Mouse (Mus musculus): ENCODE data around the gene Chat. TPM values are rescaled to one million over a fixed set of nuclear protein-coding genes. Genes with fewer than 3 reads are reported as not detected.
A peak's percentile ranks its signal among the peaks of the same experiment; 100 is the strongest.
"Not testable (repeated sequence)": the region's sequence is repeated elsewhere in the genome, so short reads cannot be mapped to it uniquely, and the experiment has no call there.

Gene Chat
- polyA plus RNA-seq, 1 experiment from 2014 or later: not detected

DNA sequence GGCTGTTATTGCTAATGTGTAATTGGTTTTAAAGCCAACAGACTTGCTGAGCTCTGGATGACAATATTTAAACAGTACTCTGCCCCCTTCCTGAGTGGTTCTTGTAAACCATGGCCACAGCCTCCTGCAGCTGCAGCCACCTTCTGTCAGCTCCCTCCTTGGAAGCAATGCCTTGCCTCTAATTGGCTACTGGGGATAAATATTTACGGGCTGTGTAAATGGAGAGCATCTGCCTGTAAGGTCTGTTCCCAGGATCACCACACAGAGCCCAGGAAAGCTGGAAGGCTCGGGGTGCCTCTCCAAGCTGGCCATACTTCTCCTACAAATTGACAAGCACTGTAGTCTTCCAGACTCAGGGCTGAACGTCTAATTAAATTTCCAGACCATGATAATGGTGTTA, 26.0 kb downstream of the Chat start:
- ATAC-seq: no peak
- H3K9ac ChIP-seq: no peak overlapping the region
- H3K9me3 ChIP-seq (replicated peaks): no peaks in the 10 kb centered on the region
- H3K36me3 ChIP-seq: no peaks in the 10 kb centered on the region
- WGBS (ENCODE audit: insufficient replicate concordance): 32% methylated on average over 3 of the region's 3 CpGs
- peaks cover 30% of the 10 kb centered on the region; the same call in 1 of the 2 replicates for H3K27me3 ChIP-seq (replicated peaks)
- H3K4me3 ChIP-seq: no peak overlapping the region
- no peak overlapping the region for H3K27ac ChIP-seq
- H3K4me1 ChIP-seq: no peaks in the 10 kb centered on the region
- no peak overlapping the region for H3K4me2 ChIP-seq

- Histone ChIP-seq H3K27me3 (replicated peaks) (peaks cover 26% of the 10 kb centered on the region; the same call in 1 of the 2 replicates), H3K4me3 (no peak overlapping the region), H3K9ac (no peak overlapping the region), H3K9me3 (replicated peaks) (no peaks in the 10 kb centered on the region), H3K27ac (no peak overlapping the region), H3K36me3 (no peaks in the 10 kb centered on the region), H3K4me1 (no peaks in the 10 kb centered on the region), H3K4me2 (no peak overlapping the region)
- no peak for ATAC-seq
- 50% methylated on average over 5 of the region's 5 CpGs for WGBS (ENCODE audit: insufficient replicate concordance)
Observed at GRCm38 (mm10) chr14:32439316-32439715, 26.5 kb downstream of the Chat start.

- H3K36me3 ChIP-seq: no peaks in the 10 kb centered on the region
- H3K27me3 ChIP-seq (replicated peaks): 0 out of 2 replicates have a peak, but pooled peaks cover 13% of the 10 kb centered on the region
- no peaks in the 10 kb centered on the region for H3K9me3 ChIP-seq (replicated peaks)
- no peak for ATAC-seq
- 46% methylated on average over 5 of the region's 5 CpGs for WGBS (ENCODE audit: insufficient replicate concordance)
- H3K4me1 ChIP-seq: no peaks in the 10 kb centered on the region
- H3K4me3 ChIP-seq: no peak overlapping the region
- no peak overlapping the region for H3K4me2 ChIP-seq
- no peak overlapping the region for H3K27ac ChIP-seq
- no peak overlapping the region for H3K9ac ChIP-seq
Observed at GRCm38 (mm10) chr14:32437352-32437793, 28.4 kb downstream of the Chat start.

GRCm38 (mm10) chr14:32429030-32429602, 36.7 kb downstream of the Chat start:
- H3K4me1 ChIP-seq: no peaks in the 10 kb centered on the region
- no peak overlapping the region for H3K4me2 ChIP-seq
- H3K9ac ChIP-seq: no peak overlapping the region
- no peak overlapping the region for H3K4me3 ChIP-seq
- ATAC-seq: no peak
- H3K36me3 ChIP-seq: no peaks in the 10 kb centered on the region
- no peaks in the 10 kb centered on the region for H3K9me3 ChIP-seq (replicated peaks)
- no peak overlapping the region for H3K27ac ChIP-seq
- WGBS (ENCODE audit: insufficient replicate concordance): 51% methylated on average over 8 of the region's 8 CpGs
- 0 out of 2 replicates have a peak, but pooled peaks cover 6% of the 10 kb centered on the region for H3K27me3 ChIP-seq (replicated peaks)

DNA sequence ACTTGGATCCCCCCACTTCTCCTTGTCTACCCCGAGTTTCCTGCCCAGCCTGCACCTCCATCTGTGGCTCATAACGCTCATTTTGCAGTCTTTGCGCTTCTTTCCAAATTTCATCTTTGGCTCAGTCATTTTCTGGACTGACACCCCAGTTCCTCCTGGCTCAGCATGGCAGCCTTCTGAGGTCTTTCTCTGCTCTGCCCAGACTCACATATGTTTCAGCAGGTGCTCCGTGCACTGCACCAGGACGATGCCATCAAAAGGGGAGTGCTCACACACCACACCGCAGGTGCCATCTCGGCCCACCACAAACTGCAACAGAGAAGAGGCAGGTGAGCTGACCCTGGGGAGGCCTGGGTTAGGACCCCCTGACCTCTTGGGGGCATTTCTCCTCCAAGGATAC, 41.8 kb downstream of the Chat start:
- Histone ChIP-seq H3K4me1 (no peaks in the 10 kb centered on the region), H3K36me3 (no peaks in the 10 kb centered on the region), H3K27me3 (replicated peaks) (peaks cover 12% of the 10 kb centered on the region), H3K4me2 (no peak overlapping the region), H3K4me3 (no peak overlapping the region), H3K9me3 (replicated peaks) (no peaks in the 10 kb centered on the region), H3K9ac (no peak overlapping the region), H3K27ac (no peak overlapping the region)
- no peak for ATAC-seq
- 75% methylated on average over 7 of the region's 7 CpGs for WGBS (ENCODE audit: insufficient replicate concordance)

DNA sequence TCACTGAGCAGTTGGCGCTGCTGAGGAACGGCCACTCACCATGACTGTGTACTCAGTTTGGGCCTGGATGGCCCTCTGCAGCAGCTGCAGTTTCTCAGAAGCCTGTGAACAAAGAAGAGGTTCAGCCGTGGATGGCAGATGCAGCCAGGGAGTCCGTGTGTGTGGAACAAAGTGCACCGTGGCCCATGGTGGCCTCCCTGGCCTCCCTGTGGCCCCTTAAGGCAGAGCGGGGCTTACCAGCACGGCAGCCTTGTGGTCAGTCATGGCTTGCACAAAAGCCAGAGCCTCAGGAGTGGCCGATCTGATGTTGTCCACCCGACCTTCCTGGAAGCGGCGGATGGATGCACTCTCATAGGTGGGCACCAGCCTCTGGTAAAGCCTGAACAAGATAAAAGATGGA, 47.0 kb downstream of the Chat start:
- no peak for ATAC-seq
- Histone ChIP-seq H3K27me3 (replicated peaks) (peaks cover 10% of the 10 kb centered on the region), H3K27ac (no peak overlapping the region), H3K4me3 (no peak overlapping the region), H3K4me1 (no peaks in the 10 kb centered on the region), H3K4me2 (no peak overlapping the region), H3K9me3 (replicated peaks) (no peaks in the 10 kb centered on the region), H3K36me3 (no peaks in the 10 kb centered on the region), H3K9ac (no peak overlapping the region)
- WGBS (ENCODE audit: insufficient replicate concordance): 73% methylated on average over 11 of the region's 11 CpGs

DNA sequence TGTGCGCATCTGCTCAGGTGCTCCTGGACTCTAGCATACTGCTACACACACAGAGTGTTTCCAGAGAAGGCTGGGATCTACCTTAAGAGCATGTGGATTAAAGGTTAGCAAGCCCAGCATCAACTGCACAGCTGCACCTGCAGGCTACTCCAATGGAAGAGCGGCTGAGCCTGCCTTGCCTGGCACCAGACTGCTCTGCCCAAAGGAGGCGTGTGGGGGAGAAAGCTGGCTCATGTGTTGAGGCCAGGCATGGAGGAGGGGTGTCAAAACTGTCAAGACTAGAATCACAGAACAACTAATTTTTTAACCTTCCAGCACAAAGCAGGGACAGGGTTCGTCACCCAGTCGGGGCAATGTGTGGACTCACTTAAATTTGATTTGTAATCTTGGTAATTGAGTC, 53.7 kb downstream of the Chat start:
- Histone ChIP-seq H3K9ac (no peak overlapping the region), H3K27me3 (replicated peaks) (no peaks in the 10 kb centered on the region), H3K4me1 (no peaks in the 10 kb centered on the region), H3K9me3 (replicated peaks) (no peaks in the 10 kb centered on the region), H3K4me3 (no peak overlapping the region), H3K27ac (no peak overlapping the region), H3K36me3 (no peaks in the 10 kb centered on the region), H3K4me2 (no peak overlapping the region)
- WGBS (ENCODE audit: insufficient replicate concordance): 76% methylated on average over 5 of the region's 5 CpGs
- no peak for ATAC-seq

DNA sequence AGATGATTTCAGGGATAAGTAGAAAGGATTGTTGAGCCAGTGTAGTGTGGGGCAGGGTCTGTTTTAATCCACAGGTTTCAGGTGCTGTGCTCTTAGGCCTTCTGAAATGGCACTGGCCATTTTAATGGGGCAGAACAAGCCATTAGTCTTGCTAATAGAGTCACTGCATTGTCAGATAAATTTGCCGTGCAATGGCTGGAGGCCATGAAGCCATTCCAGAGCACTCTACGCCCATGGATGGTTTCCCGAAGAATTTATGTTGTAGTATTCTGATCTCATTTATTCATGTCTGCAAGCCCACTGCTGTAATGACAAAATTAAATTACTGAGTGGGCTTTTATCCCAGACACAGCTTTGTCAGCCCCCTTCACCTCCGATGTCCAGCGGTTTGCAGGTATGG, 55.7 kb downstream of the Chat start:
- Histone ChIP-seq H3K36me3 (no peaks in the 10 kb centered on the region), H3K9me3 (replicated peaks) (no peaks in the 10 kb centered on the region), H3K4me2 (no peak overlapping the region), H3K27me3 (replicated peaks) (no peaks in the 10 kb centered on the region), H3K9ac (no peak overlapping the region), H3K4me1 (no peaks in the 10 kb centered on the region), H3K4me3 (no peak overlapping the region), H3K27ac (no peak overlapping the region)
- 76% methylated on average over 5 of the region's 5 CpGs for WGBS (ENCODE audit: insufficient replicate concordance)
- no peak for ATAC-seq

GRCm38 (mm10) chr14:32405399-32405798, 60.4 kb downstream of the Chat start:
- not testable (repeated sequence) for H3K4me1 ChIP-seq; H3K4me2 ChIP-seq; H3K27ac ChIP-seq; H3K9ac ChIP-seq; H3K36me3 ChIP-seq; H3K4me3 ChIP-seq; H3K9me3 ChIP-seq (replicated peaks); H3K27me3 ChIP-seq (replicated peaks); ATAC-seq
- WGBS (ENCODE audit: insufficient replicate concordance): 55% methylated on average over 1 of the region's 1 CpGs

DNA sequence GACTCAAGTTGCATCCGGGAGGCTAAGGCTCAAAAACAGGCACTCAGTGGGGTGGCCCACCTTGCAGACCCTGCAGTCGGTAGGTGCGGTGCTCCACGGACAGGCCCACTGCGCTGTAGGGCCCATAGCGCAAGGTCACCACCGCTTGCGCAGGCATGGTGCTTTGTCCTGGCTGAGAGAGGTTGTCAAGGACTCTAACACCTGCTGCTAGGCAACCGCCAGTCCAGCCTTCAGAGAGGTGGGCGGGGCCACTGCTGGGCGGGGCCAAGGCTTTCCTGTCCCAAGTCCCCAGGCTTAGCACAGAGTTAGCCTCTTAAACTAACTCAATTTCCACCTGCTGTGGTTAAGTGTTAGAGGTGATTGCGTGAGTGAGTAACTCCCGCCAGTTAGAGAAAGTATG, 77.6 kb downstream of the Chat start, which contains the start of gene 1700024G13Rik:
Gene 1700024G13Rik, minus strand, starts transcription at position 196 of the 400 bp plus-strand sequence.
- no peaks in the 10 kb centered on the region for H3K9me3 ChIP-seq (replicated peaks)
- no peaks in the 10 kb centered on the region for H3K36me3 ChIP-seq
- H3K4me3 ChIP-seq: no peak within 1 kb of the TSS
- H3K4me1 ChIP-seq: no peaks in the 10 kb centered on the region
- ATAC-seq: peak; percentile 27; the same call in 1 of the 2 replicates
- peaks cover 3% of the 10 kb centered on the region; the same call in 1 of the 2 replicates for H3K27me3 ChIP-seq (replicated peaks)
- no peak within 1 kb of the TSS for H3K9ac ChIP-seq
- WGBS (ENCODE audit: insufficient replicate concordance): 4% methylated on average over 13 of the region's 13 CpGs
- H3K27ac ChIP-seq: no peak within 1 kb of the TSS
- no peak within 1 kb of the TSS for H3K4me2 ChIP-seq

GRCm38 (mm10) chr14:32381619-32382018, 84.2 kb downstream of the Chat start:
- no peak for ATAC-seq
- H3K4me2 ChIP-seq: no peak overlapping the region

GRCm38 (mm10) chr14:32381066-32381465, 84.7 kb downstream of the Chat start:
- peaks cover 46% of the 10 kb centered on the region for H3K27me3 ChIP-seq (replicated peaks)
- 21% methylated on average over 7 of the region's 7 CpGs for WGBS (ENCODE audit: insufficient replicate concordance)
- no peak overlapping the region for H3K27ac ChIP-seq
- H3K9me3 ChIP-seq (replicated peaks): no peaks in the 10 kb centered on the region
- H3K36me3 ChIP-seq: no peaks in the 10 kb centered on the region
- no peak overlapping the region for H3K4me2 ChIP-seq
- H3K4me3 ChIP-seq: no peak overlapping the region
- ATAC-seq: no peak
- no peaks in the 10 kb centered on the region for H3K4me1 ChIP-seq
- no peak overlapping the region for H3K9ac ChIP-seq

More at GRCm38 (mm10) chr14:32381619-32382018, 84.2 kb downstream of the Chat start:
- H3K27ac ChIP-seq: no peak overlapping the region
- H3K36me3 ChIP-seq: no peaks in the 10 kb centered on the region
- no peak overlapping the region for H3K4me3 ChIP-seq
- H3K4me1 ChIP-seq: no peaks in the 10 kb centered on the region
- H3K9ac ChIP-seq: no peak overlapping the region
- H3K9me3 ChIP-seq (replicated peaks): no peaks in the 10 kb centered on the region
- H3K27me3 ChIP-seq (replicated peaks): peaks cover 46% of the 10 kb centered on the region
- 37% methylated on average over 15 of the region's 15 CpGs for WGBS (ENCODE audit: insufficient replicate concordance)

GRCm38 (mm10) chr14:32380099-32380480, 85.7 kb downstream of the Chat start:
- H3K4me2 ChIP-seq: no peak overlapping the region
- ATAC-seq: no peak
- H3K27ac ChIP-seq: no peak overlapping the region
- H3K36me3 ChIP-seq: no peaks in the 10 kb centered on the region
- H3K27me3 ChIP-seq (replicated peaks): peaks cover 46% of the 10 kb centered on the region
- no peaks in the 10 kb centered on the region for H3K4me1 ChIP-seq
- no peak overlapping the region for H3K4me3 ChIP-seq
- H3K9ac ChIP-seq: no peak overlapping the region
- 23% methylated on average over 3 of the region's 3 CpGs for WGBS (ENCODE audit: insufficient replicate concordance)
- H3K9me3 ChIP-seq (replicated peaks): no peaks in the 10 kb centered on the region

Data from liver, embryonic 12.5 days (tissue).